Mouse (Mus musculus): ENCODE results near the gene Veph1. TPM values are rescaled to one million over a fixed set of nuclear protein-coding genes. Genes with fewer than 3 reads are reported as not detected.
A peak's percentile ranks its signal among the peaks of the same experiment; 100 is the strongest.
"Not testable (repeated sequence)": the region's sequence is repeated elsewhere in the genome, so short reads cannot be mapped to it uniquely, and the experiment has no call there.

Gene Veph1
- total RNA-seq, 2 experiments from 2014 or later: not detected

DNA sequence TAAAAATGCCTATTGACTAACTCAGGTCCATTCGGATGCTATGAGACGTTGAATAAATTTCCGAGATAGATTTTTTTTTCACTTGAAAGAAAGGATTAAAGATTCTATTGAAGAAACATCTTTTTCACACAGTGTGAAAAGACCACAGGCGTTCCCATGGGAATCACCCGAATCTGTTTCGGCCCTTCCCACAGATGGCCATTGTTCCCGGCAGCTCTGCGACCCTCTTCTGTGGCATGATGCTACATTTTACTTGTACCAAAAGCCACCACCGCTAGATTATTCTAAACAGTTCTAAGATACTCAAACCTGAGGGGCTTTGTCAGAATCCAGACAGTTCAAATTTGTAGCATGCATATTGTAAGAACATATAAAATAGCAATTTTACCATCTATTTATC is 1.4 kb downstream of the Veph1 start:
- intact Hi-C loops (cut with DNase I): no loop called here
- Histone ChIP-seq H3K27ac (no peak overlapping the region), H3K4me3 (no peak overlapping the region)
- no peak for TF ChIP-seq CTCF (IDR thresholded peaks at IDR 0.05)
- no peak for DNase-seq (ENCODE audit: extremely low spot score in 1 of 2, low spot score in 2 of 2)

DNA sequence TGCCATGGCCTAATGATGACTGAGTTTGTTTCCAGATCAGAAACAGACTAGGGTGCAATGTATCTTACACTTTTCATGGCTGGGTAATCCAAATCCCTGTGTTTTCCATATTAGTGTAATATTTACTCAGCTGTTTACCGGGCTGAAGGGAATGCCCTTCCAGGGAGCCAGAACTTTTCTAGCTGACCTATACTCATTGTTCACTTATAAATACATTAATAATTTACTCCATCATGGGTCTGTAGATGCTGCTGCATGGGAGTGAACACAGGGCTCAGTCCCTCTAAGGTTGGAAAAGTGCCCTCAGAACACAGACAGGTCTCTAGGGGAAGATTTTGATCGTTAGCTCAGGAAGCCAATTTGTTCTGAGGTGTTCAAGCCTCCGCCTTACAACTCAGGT is 1.9 kb downstream of the Veph1 start:
- Histone ChIP-seq H3K4me3 (no peak overlapping the region), H3K27ac (no peak overlapping the region)
- intact Hi-C loops (cut with DNase I): no loop called here
- DNase-seq (ENCODE audit: extremely low spot score in 1 of 2, low spot score in 2 of 2): no peak
- TF ChIP-seq CTCF (IDR thresholded peaks at IDR 0.05): no peak

DNA sequence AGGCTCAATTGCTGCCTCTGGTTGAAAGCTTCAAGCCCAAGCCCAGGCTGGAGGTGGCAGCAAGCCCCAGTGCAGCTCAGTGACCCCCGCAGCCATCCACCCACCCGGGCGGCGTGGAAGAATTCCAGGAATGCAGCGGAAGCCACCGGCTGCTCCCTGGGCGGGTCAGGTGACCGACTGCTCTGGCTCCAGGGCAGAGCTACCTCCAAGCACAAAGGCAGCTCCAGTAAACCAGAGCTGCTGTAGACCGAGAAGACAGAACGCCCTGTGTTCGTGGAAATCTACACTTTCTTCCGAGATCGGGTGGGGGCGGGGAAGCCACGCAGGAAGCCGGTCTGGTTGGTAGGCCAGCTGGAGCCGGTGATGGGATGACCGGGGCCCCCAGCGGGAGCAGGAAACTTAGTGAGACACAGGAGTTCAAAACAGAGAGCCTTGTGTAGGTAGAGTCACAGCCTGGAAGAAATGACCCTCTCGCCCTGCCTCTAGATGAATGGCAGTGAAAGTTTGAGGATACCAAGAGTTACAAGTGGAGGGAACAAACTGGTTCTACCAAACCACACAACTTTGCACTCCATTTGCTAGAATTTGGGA is 4.2 kb downstream of the Veph1 start:
- no peak for TF ChIP-seq CTCF (IDR thresholded peaks at IDR 0.05)
- Histone ChIP-seq H3K27ac (no peak overlapping the region), H3K4me3 (0 out of 2 replicates have a peak overlapping the region, but pooled peaks have one; percentile 2)
- intact Hi-C loops (cut with DNase I): no loop called here
- DNase-seq (ENCODE audit: extremely low spot score in 1 of 2, low spot score in 2 of 2): peak in 1 of 2 experiments; percentile 10

DNA sequence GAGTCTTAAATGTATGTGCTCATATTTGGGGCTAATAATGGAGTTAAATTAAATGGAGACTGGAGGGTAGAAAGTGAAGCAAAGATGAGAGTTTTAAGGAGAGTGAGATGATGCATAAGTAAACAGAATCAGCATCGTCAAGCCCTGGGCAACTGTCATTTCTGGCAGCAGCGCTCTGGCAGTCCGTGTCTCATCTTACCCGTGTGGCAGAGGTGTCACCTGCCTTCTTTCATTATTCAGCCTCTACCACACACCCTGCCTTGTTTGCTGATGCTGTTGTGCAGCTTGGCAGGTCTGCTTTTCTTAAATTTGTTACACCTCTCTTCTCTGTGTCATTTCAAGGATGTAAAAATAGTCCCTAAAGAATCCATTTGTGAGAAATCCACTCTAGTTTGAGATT is 33.4 kb downstream of the Veph1 start:
- Histone ChIP-seq H3K27ac (no peak overlapping the region), H3K4me3 (no peak overlapping the region)
- intact Hi-C loops (cut with DNase I): no loop called here
- no peak for TF ChIP-seq CTCF (IDR thresholded peaks at IDR 0.05)
- no peak for DNase-seq (ENCODE audit: extremely low spot score in 1 of 2, low spot score in 2 of 2)

DNA sequence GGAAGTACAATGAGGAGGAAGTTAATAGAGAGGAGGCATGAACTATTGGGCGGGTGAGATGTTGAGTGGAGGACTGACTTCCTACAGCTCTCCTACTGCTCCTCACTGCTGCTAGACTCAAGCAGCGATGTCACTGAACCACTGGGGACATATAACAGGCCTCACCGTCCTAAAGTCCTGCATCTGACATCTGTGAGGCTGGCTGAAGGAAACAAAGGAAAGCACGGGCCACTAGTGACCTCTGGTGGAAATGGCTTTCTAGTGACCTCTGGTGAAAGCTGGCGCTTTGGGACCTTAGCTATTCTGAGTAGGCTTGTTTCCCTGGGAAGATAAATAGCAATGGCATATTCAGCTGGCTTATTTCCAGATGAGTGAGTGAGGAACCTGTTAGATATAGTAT is 34.3 kb downstream of the Veph1 start:
- DNase-seq (ENCODE audit: extremely low spot score in 1 of 2, low spot score in 2 of 2): no peak
- Histone ChIP-seq H3K27ac (no peak overlapping the region), H3K4me3 (no peak overlapping the region)
- intact Hi-C loops (cut with DNase I): no loop called here
- TF ChIP-seq CTCF (IDR thresholded peaks at IDR 0.05): peak; percentile 12

DNA sequence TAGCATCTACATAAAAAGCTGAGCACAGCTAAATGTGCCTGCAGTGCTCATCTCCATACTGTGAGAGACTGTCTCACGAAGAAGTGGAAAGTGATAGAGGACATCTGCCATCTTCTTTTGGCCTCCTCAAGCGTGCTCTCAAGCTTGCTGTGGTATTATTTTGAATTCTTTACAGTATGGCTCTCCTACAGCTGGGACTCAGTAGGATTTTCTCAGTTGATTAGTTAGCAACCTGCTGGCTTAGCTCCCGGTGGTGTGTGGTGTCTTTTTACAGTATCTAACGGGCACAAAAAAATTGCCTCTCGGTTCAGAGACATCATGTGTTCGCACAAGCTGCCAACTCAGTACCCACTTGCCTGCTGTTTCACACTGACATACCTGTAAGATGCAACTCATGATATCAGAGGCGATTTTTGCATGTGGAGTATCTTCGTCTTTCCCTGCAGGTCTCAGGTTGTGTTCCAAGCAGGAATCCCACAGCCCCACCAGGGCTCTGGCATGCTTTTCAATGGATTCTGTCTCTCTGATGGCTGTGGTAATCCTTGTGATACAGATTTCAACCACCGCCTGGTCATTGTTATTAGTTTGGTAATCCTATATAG is 42.0 kb downstream of the Veph1 start:
- no peak for DNase-seq (ENCODE audit: extremely low spot score in 1 of 2, low spot score in 2 of 2)
- Histone ChIP-seq H3K4me3 (no peak overlapping the region), H3K27ac (no peak overlapping the region)
- TF ChIP-seq CTCF (IDR thresholded peaks at IDR 0.05): no peak
- intact Hi-C loops (cut with DNase I): no loop called here

DNA sequence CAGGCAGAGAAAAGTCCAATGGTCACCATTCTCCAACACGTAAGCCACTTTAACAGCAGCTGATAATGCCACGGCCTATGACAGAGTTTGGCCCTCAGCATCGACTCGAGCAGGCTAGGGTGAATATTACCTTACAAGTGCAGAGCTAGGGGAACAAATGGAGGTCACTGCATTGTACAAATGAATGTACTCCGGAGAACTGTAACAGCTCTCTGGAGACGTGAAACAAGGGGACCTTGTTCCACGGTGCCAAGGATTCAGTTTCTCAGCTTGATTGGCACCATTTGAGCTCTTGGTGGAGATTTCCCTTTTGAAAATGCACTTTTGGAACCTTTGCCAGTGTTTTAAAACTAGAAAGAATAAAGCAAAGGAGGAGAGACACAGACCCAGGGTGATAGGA is 44.8 kb downstream of the Veph1 start:
- no peak for TF ChIP-seq CTCF (IDR thresholded peaks at IDR 0.05)
- no peak overlapping the region for H3K27ac ChIP-seq
- intact Hi-C loops (cut with DNase I): no loop called here
- DNase-seq (ENCODE audit: extremely low spot score in 1 of 2, low spot score in 2 of 2): no peak
- no peak overlapping the region for H3K4me3 ChIP-seq

DNA sequence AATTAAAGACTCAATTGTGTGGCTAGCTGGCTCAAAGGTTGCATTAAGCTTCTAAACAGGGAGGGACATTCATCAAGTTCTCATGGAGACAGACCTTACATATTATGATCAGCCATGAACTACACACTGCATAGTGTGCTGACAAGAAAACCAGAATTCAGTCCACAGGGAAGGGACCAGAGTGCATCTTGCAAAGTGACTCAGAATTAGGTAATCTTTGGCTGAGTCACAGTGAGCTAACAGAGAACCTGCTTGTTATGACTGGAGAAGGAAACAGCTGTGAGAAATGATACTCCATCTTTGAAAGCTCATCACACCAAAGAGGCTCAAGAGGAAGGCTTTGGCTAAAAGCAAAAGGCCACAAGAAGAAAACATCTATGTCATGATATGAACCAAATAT is 56.2 kb downstream of the Veph1 start:
- DNase-seq (ENCODE audit: extremely low spot score in 1 of 2, low spot score in 2 of 2): no peak
- TF ChIP-seq CTCF (IDR thresholded peaks at IDR 0.05): no peak
- intact Hi-C loops (cut with DNase I): no loop called here

DNA sequence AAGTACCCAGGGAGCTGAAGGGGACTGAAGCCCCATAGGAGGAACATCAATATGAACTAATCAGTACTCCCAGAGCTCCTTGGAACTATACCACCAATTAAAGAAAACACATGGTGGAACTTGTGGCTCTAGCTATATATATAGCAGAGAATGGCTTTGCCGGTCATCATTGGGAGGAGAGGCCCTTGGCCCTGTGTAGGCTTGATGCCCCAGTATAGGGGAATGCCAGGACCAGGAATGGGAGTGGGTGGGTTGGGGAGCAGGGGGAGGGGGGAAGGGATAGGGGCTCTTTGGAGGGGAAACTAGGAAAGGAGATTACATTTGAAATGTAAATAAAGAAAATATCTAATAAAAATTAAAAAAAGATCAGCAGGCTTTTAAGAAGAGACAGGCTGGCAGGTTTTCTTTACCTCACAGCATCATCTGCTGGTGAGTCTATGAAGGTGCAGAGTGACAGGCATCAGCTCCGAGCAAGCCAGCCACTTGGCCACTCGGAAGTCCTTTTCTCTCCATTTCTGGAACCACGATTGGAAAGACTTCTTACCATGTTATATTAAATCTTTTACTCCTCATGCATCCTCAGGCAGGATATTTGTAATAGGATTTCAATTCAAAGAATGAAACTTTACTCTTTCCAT is 60.3 kb downstream of the Veph1 start:
- not testable (repeated sequence) for H3K4me3 ChIP-seq, H3K27ac ChIP-seq

More for the DNA sequence above, 56.2 kb downstream of the Veph1 start:
- Histone ChIP-seq H3K27ac (no peak overlapping the region), H3K4me3 (no peak overlapping the region)

DNA sequence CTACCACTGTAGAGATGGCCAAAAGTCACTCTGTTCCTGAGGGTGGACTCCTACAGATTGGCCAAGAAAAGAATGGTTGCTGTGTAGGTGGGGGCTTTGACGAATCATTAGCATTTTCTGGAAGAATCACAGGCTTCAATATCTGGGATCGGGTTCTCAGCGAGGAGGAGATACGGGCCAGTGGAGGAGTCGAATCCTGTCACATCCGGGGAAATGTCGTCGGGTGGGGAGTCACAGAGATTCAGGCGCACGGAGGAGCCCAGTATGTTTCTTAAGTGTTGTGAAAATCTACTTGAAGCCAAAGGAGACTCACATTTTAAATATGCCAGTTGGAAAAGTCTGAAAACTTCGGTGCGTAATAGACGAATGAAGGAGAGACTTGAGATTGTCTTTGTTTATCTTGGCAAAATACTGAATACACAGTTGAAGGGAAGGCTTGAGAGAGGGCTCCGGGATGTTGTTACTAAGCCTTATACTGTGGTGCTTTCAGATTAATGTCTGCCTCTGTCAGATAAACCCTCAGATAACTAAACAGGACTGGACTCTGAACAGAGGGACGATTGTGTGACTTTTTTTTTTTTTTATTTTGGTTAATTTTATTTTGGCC is 71.6 kb downstream of the Veph1 start:
- TF ChIP-seq CTCF (IDR thresholded peaks at IDR 0.05): no peak
- H3K27ac ChIP-seq: no peak overlapping the region
- intact Hi-C loops (cut with DNase I): no loop called here
- H3K4me3 ChIP-seq: no peak overlapping the region
- no peak for DNase-seq (ENCODE audit: extremely low spot score in 1 of 2, low spot score in 2 of 2)

More for the DNA sequence above, 60.3 kb downstream of the Veph1 start:
- DNase-seq (ENCODE audit: extremely low spot score in 1 of 2, low spot score in 2 of 2); intact Hi-C loops (cut with DNase I): not testable (repeated sequence)
- peak; percentile 85 for TF ChIP-seq CTCF (IDR thresholded peaks at IDR 0.05)

DNA sequence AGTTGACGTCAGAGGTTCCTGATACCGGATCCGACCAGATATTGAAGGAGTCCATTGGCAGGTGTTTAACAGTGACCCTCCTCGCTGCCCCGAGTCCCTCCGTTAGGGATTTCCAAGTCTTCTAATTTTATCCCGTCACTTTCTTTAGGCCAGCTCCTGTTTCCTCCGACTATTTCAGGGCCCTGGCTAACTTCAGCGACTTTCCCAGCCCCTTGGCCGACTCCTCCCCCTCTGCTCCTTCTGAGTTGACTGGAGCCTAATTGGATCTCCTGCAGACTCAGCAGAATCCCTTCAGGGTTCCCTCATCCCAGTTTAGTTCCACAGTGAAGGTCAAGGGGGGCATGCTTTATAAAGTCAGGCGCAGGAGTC is 75.4 kb downstream of the Veph1 start:
- no peak for DNase-seq (ENCODE audit: extremely low spot score in 1 of 2, low spot score in 2 of 2)
- H3K27ac ChIP-seq: no peak overlapping the region
- H3K4me3 ChIP-seq: peak overlapping the region; percentile 54
- intact Hi-C loops (cut with DNase I): loop anchor here (1.0 kb wide), 1 partner anchor 217 kb away; no protein-coding TSS in a partner anchor
- no peak for TF ChIP-seq CTCF (IDR thresholded peaks at IDR 0.05)

DNA sequence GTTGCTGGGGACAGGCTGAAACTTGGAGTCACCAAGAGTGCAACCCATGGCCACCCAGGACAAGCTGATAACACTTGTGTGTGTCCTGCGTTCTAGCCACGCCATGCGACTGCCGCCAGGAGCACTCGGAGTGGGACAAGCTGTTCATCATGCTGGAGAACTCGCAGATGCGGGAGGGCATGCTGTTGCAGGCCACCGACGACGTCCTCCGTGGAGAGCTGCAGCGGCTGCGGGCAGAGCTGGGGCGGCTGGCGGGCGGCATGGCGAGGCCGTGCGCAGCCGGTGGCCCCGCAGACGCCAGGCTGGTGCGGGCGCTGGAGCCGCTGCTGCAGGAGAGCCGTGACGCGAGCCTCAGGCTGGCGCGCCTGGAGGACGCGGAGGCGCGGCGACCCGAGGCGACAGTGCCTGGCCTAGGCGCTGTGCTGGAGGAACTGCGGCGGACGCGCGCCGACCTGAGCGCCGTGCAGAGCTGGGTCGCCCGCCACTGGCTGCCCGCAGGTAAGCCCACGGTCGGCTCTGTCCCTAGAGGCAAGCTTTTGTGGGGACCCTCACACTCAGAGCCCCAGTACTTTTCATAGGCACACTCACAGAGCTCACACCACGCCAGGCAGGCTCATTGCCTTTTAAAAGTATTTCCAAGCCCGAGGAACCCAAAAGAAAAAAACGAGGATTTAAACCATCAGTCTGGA is 75.9 kb downstream of the Veph1 start:
- intact Hi-C loops (cut with DNase I): loop anchor here (1.0 kb wide), 1 partner anchor 216 kb away; no protein-coding TSS in a partner anchor
- H3K27ac ChIP-seq: no peak overlapping the region
- peak overlapping the region; percentile 54 for H3K4me3 ChIP-seq
- no peak; the same call in 1 of the 2 replicates for TF ChIP-seq CTCF (IDR thresholded peaks at IDR 0.05)
- peak; percentile 41 to 60 for DNase-seq (ENCODE audit: extremely low spot score in 1 of 2, low spot score in 2 of 2)
